Mouse (Mus musculus) myocyte (in vitro differentiated cells): ENCODE measurements around the gene G6pc2.

Experiments used
- CEBPB ChIP-seq: IDR thresholded peaks from 2 replicates; pipeline ENCODE4 v1.6.1; 2011; ENCODE audit warnings: mild to moderate bottlenecking, moderate library complexity; ENCODE audit not compliant: poor library complexity, insufficient read depth, severe bottlenecking
- E2F4 ChIP-seq: IDR thresholded peaks from one replicate; pipeline ENCODE4 v1.6.1; 2011; ENCODE audit warnings: mild to moderate bottlenecking, control low read depth, moderate library complexity; ENCODE audit not compliant: insufficient read depth
- MAX ChIP-seq: IDR thresholded peaks from one replicate; pipeline ENCODE4 v1.6.1; 2011; ENCODE audit warnings: low read depth, mild to moderate bottlenecking, control low read depth
- MYOD1 ChIP-seq, 3 experiments: IDR thresholded peaks; one replicate each; pipeline ENCODE4 v1.6.1; 2011; ENCODE audit warnings: control low read depth in 2 of 3, low read depth in 2 of 3, mild to moderate bottlenecking in 2 of 3, moderate library complexity in 1 of 3; ENCODE audit not compliant: insufficient read length in 2 of 3, control insufficient read depth in 1 of 3
- MYOG ChIP-seq, 3 experiments: IDR thresholded peaks; one replicate each; pipeline ENCODE4 v1.6.1; 2011; ENCODE audit warnings: control low read depth in 2 of 3, low read depth in 2 of 3, mild to moderate bottlenecking in 2 of 3; ENCODE audit not compliant: insufficient read length in 2 of 3, control insufficient read depth in 1 of 3, insufficient read depth in 1 of 3
- POLR2A ChIP-seq: IDR thresholded peaks from one replicate; pipeline ENCODE4 v1.6.1; 2011; ENCODE audit warnings: low read depth, mild to moderate bottlenecking, control low read depth, moderate library complexity; ENCODE audit not compliant: insufficient read length
- POLR2AphosphoS2 ChIP-seq: IDR thresholded peaks from one replicate; pipeline ENCODE4 v1.6.1; 2011; ENCODE audit warnings: low read depth, control low read depth; ENCODE audit not compliant: insufficient read length
- REST ChIP-seq: IDR thresholded peaks from one replicate; pipeline ENCODE4 v1.6.1; 2011; ENCODE audit warnings: mild to moderate bottlenecking, control low read depth, moderate library complexity; ENCODE audit not compliant: insufficient read depth, insufficient read length
- TCF12 ChIP-seq: IDR thresholded peaks from one replicate; pipeline ENCODE4 v1.6.1; 2011; ENCODE audit warnings: mild to moderate bottlenecking, control low read depth; ENCODE audit not compliant: poor library complexity, insufficient read depth, severe bottlenecking
- TCF3 ChIP-seq: IDR thresholded peaks from one replicate; pipeline ENCODE4 v1.6.1; 2011; ENCODE audit warnings: low read depth, control low read depth; ENCODE audit not compliant: insufficient read length
- USF1 ChIP-seq: IDR thresholded peaks from one replicate; pipeline ENCODE4 v1.6.1; 2011; ENCODE audit warnings: low read depth, mild to moderate bottlenecking, control low read depth, moderate library complexity

GRCm38 (mm10) chr2:69187990-69188389 is 22.9 kb upstream of the G6pc2 start:
- no peak for TF ChIP-seq POLR2AphosphoS2
- no peak for TF ChIP-seq POLR2A
- no peak for TF ChIP-seq MAX
- TF ChIP-seq TCF12, result no peak
- no peak for TF ChIP-seq MYOG (IDR thresholded peaks at IDR 0.05; ENCODE audit: control insufficient read depth in 1 of 3, insufficient read depth in 1 of 3, insufficient read length in 2 of 3, low read depth in 2 of 3)
- TF ChIP-seq USF1, result no peak
- TF ChIP-seq E2F4, result no peak
- no peak for TF ChIP-seq TCF3
- no peak for TF ChIP-seq MYOD1 (IDR thresholded peaks at IDR 0.05; ENCODE audit: control insufficient read depth in 1 of 3, insufficient read length in 2 of 3, low read depth in 2 of 3)
- TF ChIP-seq CEBPB, result no peak
- TF ChIP-seq REST, result no peak
